Mouse (Mus musculus) adrenal gland, postnatal 4 days (tissue): Measurements from ENCODE around the gene Kctd7. TPM values are rescaled to one million over a fixed set of nuclear protein-coding genes. Genes with fewer than 3 reads are reported as not detected.

ENCODE experiments used
- DNase-seq, 2 experiments: peaks; one replicate each; pipeline ENCODE4 v3.0.0; 2021 to 2022; ENCODE audit warnings: low spot score in 2 of 2, mixed read lengths in 2 of 2
- total RNA-seq, 2 experiments: library from RNA; stranded (reverse); gene quantifications; 2 replicates each; pipeline ENCODE4 v1.2.3; 2021

Gene Kctd7
- total RNA-seq, 2 experiments from 2014 or later: 7.8 to 9.4 TPM

DNA sequence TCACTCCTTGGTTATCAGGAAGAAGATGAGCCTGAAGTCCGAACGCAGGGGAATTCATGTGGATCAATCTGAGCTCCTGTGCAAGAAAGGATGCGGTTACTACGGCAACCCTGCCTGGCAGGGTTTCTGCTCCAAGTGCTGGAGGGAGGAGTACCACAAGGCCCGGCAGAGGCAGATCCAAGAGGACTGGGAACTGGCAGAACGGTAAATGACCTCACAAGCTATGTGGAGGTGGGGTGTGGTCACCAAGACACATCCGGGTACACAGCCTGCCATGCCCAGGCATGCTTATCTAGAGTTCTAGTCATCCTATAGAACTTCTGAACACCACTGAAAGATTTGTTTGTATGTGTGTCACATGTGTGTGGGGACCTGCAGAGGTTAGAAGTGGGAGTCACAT lies 42.7 kb downstream of the Kctd7 start:
- no peak for DNase-seq

DNA sequence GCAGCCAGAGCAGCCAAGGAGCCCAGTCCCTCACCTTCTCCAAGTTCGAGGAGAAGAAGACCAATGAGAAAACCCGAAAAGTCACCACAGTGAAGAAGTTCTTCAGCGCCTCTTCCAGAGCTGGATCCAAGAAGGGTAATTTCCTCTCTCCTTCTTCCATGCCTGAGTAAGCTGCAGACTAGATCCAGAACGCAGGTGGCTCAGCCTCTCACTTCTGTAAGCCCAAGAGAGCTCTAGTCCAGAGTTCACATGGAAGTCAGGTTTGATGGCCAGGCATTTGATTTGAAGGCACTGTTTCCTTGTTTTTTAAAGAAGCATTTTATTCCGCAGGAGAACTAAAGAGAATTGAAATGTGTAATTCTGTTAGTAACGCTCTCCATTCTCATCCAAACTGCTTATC lies 46.2 kb downstream of the Kctd7 start:
- DNase-seq: no peak

DNA sequence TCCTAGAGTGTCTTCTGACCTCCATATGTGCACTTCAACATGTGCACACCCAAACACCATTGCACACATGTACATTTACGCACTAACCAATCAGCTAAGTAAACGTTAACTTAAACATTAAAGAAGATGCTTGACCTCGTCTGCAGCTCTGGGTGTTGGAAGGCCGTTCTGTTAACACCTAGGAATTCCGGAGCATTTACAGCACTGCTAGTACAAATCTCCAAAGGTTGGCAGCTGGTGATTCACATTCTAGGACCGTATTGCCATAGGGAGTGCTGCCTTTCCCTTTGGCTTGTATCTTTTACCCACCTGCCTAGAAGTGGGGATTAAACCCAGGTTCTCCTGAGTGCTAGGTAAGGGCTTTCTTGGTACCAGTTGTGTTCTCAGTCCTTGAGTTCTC lies 47.2 kb downstream of the Kctd7 start:
- no peak for DNase-seq

DNA sequence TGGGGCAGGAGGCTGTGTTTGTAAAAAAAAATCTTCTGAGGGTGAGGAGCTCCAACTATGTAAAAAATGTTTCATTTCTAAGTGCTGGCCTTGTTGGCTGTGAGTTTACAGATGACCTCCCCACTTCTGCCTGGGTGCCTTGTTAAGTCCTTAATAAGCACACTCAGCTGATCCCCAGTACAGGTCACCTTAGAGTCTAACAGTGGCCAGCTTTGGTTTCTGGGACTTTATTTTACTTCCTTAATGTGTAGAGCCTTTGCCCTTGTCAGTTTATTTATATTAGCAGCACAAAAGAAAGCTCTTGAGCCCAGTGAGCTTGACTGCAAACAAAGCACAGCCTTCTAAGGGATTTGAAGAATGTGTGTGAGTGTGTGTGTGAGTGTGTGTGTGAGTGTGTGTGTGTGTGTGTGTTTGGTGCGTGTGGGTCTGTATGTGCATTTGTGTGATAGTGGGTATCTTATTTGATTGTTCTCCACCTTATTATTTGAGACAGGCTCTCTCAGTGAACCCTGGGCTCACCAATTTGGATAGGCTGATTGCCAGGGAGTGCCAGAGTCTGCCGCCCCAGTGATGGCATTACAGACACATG lies 47.8 kb downstream of the Kctd7 start:
- DNase-seq: no peak

DNA sequence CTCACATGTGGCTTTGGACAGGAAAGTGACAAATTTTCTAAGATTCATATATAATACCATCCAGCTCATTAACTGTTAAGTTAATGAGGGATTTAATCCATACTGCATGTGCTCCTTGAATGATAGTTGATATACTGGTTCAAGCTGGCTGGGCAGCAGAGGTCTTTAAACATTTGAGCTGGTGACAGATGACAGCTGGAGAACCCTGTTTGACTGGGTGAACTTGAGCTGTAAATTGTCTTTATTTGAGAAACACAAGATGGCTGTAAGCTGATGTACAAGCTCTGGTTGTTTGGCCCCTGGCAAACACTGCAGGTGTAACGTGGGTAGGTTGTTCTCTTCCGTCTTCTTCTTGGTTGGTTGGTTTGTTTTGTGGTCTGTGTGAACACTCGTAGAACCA lies 49.1 kb downstream of the Kctd7 start:
- DNase-seq: no peak

DNA sequence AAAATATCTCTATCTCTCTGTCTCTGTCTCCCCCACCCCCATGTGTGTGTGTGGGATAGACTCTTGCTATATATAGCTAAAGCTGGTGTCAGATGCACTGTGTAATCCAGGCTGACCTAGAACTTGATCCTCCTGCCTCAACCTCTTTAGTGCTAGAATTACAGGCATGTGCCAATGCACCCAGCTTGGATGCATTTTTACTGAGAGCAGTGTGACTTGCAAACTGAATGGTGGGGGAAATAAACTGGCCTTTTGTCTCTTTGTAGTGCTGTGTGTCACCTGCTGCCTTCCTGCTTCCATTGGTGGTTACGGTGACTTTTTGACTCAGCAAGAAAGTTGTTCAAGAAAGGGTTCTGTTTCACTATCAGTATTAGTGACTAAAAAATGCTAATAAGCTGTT lies 51.6 kb downstream of the Kctd7 start:
- no peak for DNase-seq

DNA sequence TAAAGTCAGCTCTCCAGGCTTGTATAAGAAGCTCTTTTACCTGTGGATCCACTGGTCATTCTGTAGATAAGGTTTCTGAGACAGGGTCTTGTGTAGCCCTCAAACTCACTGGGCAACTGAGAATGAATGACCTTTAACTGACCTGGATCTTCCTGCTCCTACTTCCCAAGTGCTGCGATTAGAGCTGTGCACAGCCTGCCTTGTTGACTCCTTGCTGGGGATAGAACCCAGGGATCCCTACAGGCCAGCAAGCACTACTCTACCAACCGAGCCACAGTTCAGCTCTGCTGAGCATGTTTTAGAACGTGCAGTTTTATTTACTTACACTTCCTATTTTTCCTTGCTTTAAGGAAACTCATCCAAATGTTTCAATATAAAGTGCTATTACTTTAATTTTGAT lies 52.8 kb downstream of the Kctd7 start:
- no peak for DNase-seq

DNA sequence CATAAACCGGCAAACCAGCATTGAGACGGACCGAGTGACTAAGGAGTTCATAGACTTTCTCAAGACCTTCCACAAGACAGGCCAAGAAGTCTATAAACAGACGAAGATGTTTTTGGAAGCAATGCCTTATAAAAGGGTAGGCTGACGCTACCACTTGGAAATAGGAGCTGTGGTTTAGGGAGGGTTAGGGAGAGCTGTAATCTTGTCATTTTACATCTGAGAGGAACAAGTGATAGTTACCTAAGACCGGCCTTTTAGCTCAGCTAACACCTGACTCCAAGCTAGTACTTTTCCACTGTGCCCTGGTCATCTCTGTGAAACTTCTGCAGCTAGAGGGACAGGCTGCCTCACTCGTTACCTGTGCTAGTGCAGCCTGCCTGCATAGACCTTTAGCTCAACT lies 53.3 kb downstream of the Kctd7 start:
- no peak for DNase-seq

DNA sequence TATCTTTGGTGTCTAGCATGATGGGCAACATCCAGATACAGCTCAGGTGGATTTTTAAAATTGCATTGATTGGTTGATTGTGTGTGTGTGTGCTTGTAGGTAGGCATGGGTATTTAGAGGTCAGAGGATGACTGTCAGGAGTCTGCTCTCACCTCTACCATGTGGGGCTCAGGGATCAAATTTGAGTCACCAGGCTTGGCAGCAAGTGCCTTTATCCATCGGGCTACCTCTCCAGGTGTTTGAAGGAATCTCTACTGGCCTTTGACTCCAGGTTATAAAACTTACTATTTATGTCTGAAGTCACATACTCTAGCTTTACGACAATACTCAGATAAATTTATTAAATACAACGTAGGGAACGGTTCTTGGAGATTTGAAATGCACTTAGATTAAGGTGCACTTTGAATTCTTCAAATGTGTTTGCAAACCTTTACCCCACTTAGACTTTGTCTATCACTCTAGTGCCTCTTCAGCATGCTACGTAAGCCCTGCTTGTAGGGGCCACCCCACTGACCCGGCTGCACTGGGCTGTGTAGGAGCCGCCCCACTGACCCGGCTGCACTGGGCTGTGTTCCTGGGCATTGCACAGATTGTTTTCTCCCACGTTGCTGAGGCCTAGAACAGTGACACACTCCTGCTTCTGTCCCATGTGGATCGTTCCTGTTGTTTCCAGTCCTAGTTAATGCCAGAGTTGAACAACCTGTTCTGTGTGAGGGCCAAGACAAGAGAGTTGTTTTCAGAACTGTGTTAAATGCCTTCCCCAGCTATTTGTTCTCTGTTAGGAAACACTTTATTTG lies 55.8 kb downstream of the Kctd7 start:
- DNase-seq: no peak

DNA sequence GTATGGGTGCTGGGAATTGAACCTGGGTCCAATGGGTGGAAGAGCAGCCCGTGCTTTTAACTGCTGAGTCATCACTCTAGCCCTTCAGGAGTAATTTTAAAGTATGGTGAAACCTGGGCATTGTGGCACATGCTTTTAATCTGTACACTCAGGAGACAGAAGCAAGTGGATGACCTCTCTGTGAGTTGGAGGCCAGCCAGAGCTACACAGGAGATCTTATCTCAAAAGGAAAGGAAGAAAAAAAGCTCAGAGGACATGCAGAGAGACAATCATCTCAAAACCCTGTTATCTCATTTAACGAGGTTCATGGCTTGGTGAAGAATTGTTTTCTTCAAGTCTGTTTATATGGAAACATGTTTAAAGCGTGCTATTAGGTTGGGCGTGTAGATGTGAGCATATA lies 59.3 kb downstream of the Kctd7 start:
- DNase-seq: no peak

DNA sequence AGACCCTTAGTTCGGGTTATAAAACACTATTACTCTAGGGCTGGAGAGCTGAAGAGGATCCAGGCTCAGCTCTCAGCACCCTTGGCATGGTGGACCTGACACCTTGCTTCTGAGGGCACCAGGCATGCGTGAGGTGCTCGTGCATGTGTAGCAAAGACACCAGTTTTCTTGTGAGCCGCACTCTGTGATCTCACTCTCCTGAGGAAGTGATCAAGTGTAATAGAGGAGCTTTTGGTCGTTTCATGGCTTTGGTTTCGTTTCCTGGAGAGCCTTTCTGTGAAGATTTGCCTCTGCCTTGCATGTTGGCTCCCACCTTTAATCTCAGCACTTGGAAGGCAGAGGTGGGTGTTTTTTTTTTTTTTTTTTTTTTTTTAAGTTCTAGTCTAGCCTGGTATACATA lies 59.9 kb downstream of the Kctd7 start:
- DNase-seq: no peak

Other genes starting within 250 kb of the Kctd7 start
- gene Zbed5, start 249.1 kb upstream of the Kctd7 start, total RNA-seq: 1 to 10 TPM; 2.9 to 3.1 TPM
- gene Phkg1, start 246.3 kb upstream of the Kctd7 start, total RNA-seq: 1 to 10 TPM; 3.7 to 4.2 TPM
- gene Nupr1l, start 236.3 kb upstream of the Kctd7 start, total RNA-seq: 1 to 10 TPM; 4.8 to 5.5 TPM
- 10 to 100 TPM; 28.0 to 31.6 TPM for gene Vkorc1l1, start 202.9 kb upstream of the Kctd7 start, total RNA-seq
- gene Gusb, start 141.8 kb upstream of the Kctd7 start, total RNA-seq: 10 to 100 TPM; 61.0 to 61.5 TPM
- 100 to 1,000 TPM; 149 to 165 TPM for gene Asl, start 115.6 kb upstream of the Kctd7 start, total RNA-seq
- 10 to 100 TPM; 38.9 to 41.3 TPM for gene Crcp, start 115.6 kb upstream of the Kctd7 start, total RNA-seq
- gene Tpst1, start 71.5 kb upstream of the Kctd7 start, total RNA-seq: 10 to 100 TPM; 41.7 to 43.8 TPM
- gene Rabgef1, start 26.9 kb downstream of the Kctd7 start, total RNA-seq: 10 to 100 TPM; 36.5 to 43.2 TPM
- gene Tmem248, start 72.2 kb downstream of the Kctd7 start, total RNA-seq: 10 to 100 TPM; 56.0 to 61.9 TPM
- gene Sbds, start 110.7 kb downstream of the Kctd7 start, total RNA-seq: 10 to 100 TPM; 74.2 to 77.0 TPM
- 10 to 100 TPM; 25.3 to 25.7 TPM for gene Tyw1, start 110.8 kb downstream of the Kctd7 start, total RNA-seq
- 10 to 100 TPM; 46.1 to 47.0 TPM for gene Caln1, start 224.6 kb downstream of the Kctd7 start, total RNA-seq
- not detected for gene A330070K13Rik, start 239.8 kb downstream of the Kctd7 start, total RNA-seq